Mouse (Mus musculus) heart, postnatal 0 days (tissue): ENCODE measurements around the gene Gm45233. TPM values are rescaled to one million over a fixed set of nuclear protein-coding genes. Genes with fewer than 3 reads are reported as not detected.
A peak's percentile ranks its signal among the peaks of the same experiment; 100 is the strongest.

Experiments used
- ATAC-seq: fragments of 200-750 bp; cut with Nextera tagmentation; 2 replicates; pipeline ENCODE4 v1.8.0; 2017; ENCODE audit warnings: low read depth, moderate number of reproducible peaks, moderate library complexity; ENCODE audit not compliant: insufficient read depth
- DNase-seq: peaks from one replicate; pipeline ENCODE4 v3.0.0-alpha.2; 2016; ENCODE audit warnings: low spot score
- H3K27ac ChIP-seq: fragments of 300-500 bp; sonication (generic); 2 replicates; pipeline ENCODE4 v1.5.1; 2014; ENCODE audit warnings: low read depth, mild to moderate bottlenecking
- H3K27me3 ChIP-seq: fragments of 300-500 bp; sonication (generic); 2 replicates; pipeline ENCODE4 v1.6.1; 2014; ENCODE audit warnings: low read length, mixed read lengths; ENCODE audit not compliant: control insufficient read depth, insufficient read depth
- H3K36me3 ChIP-seq: fragments of 300-500 bp; sonication (generic); replicated peaks from 2 replicates; pipeline ENCODE4 v1.6.1; 2014; ENCODE audit warnings: low read length, mixed read lengths; ENCODE audit not compliant: control insufficient read depth, insufficient read depth
- H3K4me1 ChIP-seq: fragments of 300-500 bp; sonication (generic); 2 replicates; pipeline ENCODE4 v1.6.1; 2014; ENCODE audit warnings: antibody characterized with exemption; ENCODE audit not compliant: control insufficient read depth, insufficient read depth
- H3K4me2 ChIP-seq: fragments of 300-500 bp; sonication (generic); 2 replicates; pipeline ENCODE4 v1.6.1; 2014; ENCODE audit warnings: low read depth, mild to moderate bottlenecking, low read length, moderate library complexity
- H3K4me3 ChIP-seq: fragments of 300-500 bp; sonication (generic); 2 replicates; pipeline ENCODE4 v1.5.1; 2014; ENCODE audit warnings: low read depth, low read length
- H3K9ac ChIP-seq: fragments of 300-500 bp; sonication (generic); replicated peaks from 2 replicates; pipeline ENCODE4 v1.6.1; 2014; ENCODE audit warnings: low read depth, low read length, mixed read lengths
- H3K9me3 ChIP-seq: fragments of 300-500 bp; sonication (generic); replicated peaks from 2 replicates; pipeline ENCODE4 v1.6.1; 2016; ENCODE audit warnings: low read length; ENCODE audit not compliant: control insufficient read depth
- CTCF ChIP-seq: IDR thresholded peaks from 2 replicates; pipeline ENCODE4 v1.5.1; 2016; ENCODE audit warnings: antibody characterized with exemption, control low read depth, low read depth
- EP300 ChIP-seq: IDR thresholded peaks from 2 replicates; pipeline ENCODE4 v1.6.1; 2016; ENCODE audit warnings: antibody characterized with exemption, low read depth
- WGBS: fragments of 180-500 bp; shearing (Covaris S2); extraction: QIAGEN DNeasy Blood & Tissue Kit; methylation state at CpG from one replicate; pipeline ENCODE4 v1.1.7; 2014; 5-methylcytosine and 5-hydroxymethylcytosine counted together
- polyA plus RNA-seq: library from polyadenylated mRNA; unstranded; fragments of >200 nt; fragmentation: Nextera tagmentation; extraction: Ambion mirVana; gene quantifications from 2 replicates; pipeline ENCODE4 v1.2.1, GENCODE M21; 2015
- total RNA-seq: library from RNA; depleted of rRNA; stranded (reverse); fragments of >200 nt; gene quantifications from 2 replicates; pipeline ENCODE4 v1.2.3, GENCODE M21; 2014; ENCODE audit warnings: low replicate concordance

Gene Gm45233
- total and polyA plus RNA-seq, 2 experiments from 2014 or later, result 0.60 TPM; not detected in 1

DNA sequence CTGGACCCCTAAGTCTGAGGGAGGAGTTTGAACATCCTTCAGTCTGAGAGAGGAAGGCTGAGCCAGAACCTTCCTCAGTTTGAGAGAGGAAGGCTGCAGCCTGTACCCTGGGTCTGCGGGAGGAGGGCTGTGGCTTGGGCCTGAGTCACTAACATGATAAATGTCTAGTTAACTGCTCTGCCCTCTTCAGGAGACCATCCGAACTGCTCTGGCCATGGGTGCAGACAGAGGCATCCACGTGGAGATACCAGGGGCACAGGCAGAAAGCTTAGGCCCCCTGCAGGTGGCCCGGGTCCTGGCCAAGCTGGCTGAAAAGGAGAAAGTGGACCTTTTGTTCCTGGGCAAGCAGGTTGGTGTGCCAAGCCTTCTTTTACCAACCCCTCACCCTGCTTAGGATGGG lies 8.7 kb downstream of the Gm45233 start:
- H3K4me1 ChIP-seq, result peaks cover 24% of the 10 kb centered on the region; the same call in 1 of the 2 replicates
- H3K36me3 ChIP-seq, result peaks cover 68% of the 10 kb centered on the region
- 0 out of 2 replicates have a peak, but pooled peaks have one; percentile 28 for ATAC-seq
- H3K4me2 ChIP-seq, result no peak overlapping the region
- H3K9me3 ChIP-seq, result no peaks in the 10 kb centered on the region
- H3K4me3 ChIP-seq, result no peak overlapping the region
- 43% methylated on average over 4 of the region's 4 CpGs for WGBS
- DNase-seq, result peak; percentile 15
- no peaks in the 10 kb centered on the region for H3K27me3 ChIP-seq
- no peak overlapping the region for H3K9ac ChIP-seq
- TF ChIP-seq EP300 (no peak), CTCF (peak; percentile 29)
- no peak overlapping the region for H3K27ac ChIP-seq

DNA sequence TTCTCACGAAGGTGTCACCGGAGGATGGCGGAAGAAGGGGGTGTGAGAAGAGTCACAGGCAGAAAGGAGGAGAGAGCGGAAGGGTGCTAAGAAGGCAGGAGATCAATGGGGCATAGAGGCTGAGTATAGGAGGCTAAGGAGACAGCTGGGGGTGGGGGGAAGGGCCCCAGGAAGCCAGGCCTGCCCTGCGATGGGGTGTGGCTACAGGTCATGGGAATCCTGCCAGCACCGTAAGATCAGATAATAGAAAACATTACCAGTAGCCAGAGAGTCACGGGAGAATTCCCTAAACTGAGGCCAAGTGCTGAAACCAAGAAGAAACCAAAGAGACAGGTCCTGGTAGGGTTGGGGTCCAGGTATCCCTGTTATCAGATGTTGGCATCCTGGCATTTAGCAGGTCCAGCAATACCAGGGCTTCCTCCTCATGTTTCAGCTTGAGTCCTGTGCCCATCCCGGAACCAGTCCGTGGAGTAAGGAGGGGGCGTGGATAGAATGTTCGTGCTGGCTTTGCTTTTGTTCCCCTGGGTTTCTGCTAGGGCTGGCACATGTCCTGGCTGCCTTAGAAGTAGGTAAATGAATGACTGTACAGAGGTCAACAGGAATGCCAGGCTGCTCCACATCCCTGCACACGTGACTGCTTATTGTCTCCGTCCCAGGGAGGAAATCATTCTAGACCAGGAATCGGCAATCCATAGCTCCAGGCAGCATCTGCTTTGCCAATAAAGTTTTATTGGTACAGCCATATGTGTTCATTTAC lies 9.8 kb downstream of the Gm45233 start:
- peaks cover 73% of the 10 kb centered on the region for H3K36me3 ChIP-seq
- H3K4me2 ChIP-seq, result no peak overlapping the region
- no peaks in the 10 kb centered on the region for H3K9me3 ChIP-seq
- H3K27ac ChIP-seq, result no peak overlapping the region
- ATAC-seq (no peak), DNase-seq (no peak)
- no peak for TF ChIP-seq CTCF
- no peak for TF ChIP-seq EP300
- peaks cover 12% of the 10 kb centered on the region; the same call in 1 of the 2 replicates for H3K4me1 ChIP-seq
- H3K27me3 ChIP-seq, result no peaks in the 10 kb centered on the region
- 76% methylated on average over 14 of the region's 14 CpGs for WGBS
- H3K4me3 ChIP-seq, result no peak overlapping the region
- no peak overlapping the region for H3K9ac ChIP-seq

DNA sequence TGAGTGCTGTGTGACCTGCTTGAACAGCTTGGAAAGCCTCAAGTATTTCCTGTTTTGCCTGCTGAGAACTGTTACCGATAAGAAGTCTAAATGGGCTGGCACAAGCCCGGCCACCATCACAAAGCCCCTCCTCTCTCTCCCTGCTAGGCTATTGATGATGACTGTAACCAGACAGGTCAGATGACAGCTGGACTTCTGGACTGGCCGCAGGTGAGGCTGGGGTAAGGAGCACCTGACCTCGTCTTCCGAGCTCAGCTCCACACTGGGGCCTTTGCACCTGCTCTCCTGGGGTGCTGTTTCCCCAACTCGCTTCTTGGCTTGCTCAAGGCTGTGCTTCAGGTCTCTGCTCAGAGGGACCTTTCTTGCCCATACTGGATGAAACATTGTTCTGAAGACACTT lies 10.4 kb downstream of the Gm45233 start:
- Histone ChIP-seq H3K27me3 (no peaks in the 10 kb centered on the region), H3K4me1 (peaks cover 6% of the 10 kb centered on the region; the same call in 1 of the 2 replicates), H3K27ac (no peak overlapping the region), H3K9me3 (no peaks in the 10 kb centered on the region), H3K4me3 (no peak overlapping the region), H3K4me2 (no peak overlapping the region), H3K36me3 (peaks cover 73% of the 10 kb centered on the region), H3K9ac (no peak overlapping the region)
- ATAC-seq (no peak), DNase-seq (no peak)
- 80% methylated on average over 6 of the region's 6 CpGs for WGBS
- TF ChIP-seq CTCF, result no peak
- no peak for TF ChIP-seq EP300

DNA sequence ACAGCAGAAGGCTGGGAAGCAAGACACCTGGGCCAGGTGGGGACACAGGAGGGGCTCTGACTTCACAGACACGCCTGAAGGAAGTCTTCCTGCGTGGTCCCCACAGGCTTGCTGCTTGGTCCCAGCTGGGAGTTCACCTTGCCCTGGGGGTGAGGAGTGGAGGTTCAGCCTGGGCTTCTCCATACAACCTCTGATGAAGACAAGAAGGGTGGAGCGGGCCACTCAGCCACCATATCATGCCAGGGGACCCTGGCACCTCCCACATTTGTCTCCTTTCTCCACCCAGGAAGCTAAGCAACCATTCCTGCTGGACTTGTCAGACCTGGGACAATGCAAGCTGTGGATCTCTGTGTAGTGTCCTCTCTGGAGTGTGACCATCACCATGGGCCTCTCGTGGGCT lies 18.9 kb downstream of the Gm45233 start, which contains the start of gene Vsig10l:
Gene Vsig10l (plus strand): TSS at position 301 of the 400 bp plus-strand sequence.
- peaks cover 9% of the 10 kb centered on the region for H3K4me1 ChIP-seq
- no peak within 1 kb of the TSS for H3K4me3 ChIP-seq
- peaks cover 3% of the 10 kb centered on the region; the same call in 1 of the 2 replicates for H3K36me3 ChIP-seq
- no peaks in the 10 kb centered on the region for H3K9me3 ChIP-seq
- no peaks in the 10 kb centered on the region for H3K27me3 ChIP-seq
- H3K27ac ChIP-seq, result no peak within 1 kb of the TSS
- no peak for DNase-seq
- no peak for ATAC-seq
- H3K4me2 ChIP-seq, result no peak within 1 kb of the TSS
- TF ChIP-seq EP300 (no peak), CTCF (no peak)
- no peak within 1 kb of the TSS for H3K9ac ChIP-seq
- WGBS, result 55% methylated on average over 4 of the region's 4 CpGs

DNA sequence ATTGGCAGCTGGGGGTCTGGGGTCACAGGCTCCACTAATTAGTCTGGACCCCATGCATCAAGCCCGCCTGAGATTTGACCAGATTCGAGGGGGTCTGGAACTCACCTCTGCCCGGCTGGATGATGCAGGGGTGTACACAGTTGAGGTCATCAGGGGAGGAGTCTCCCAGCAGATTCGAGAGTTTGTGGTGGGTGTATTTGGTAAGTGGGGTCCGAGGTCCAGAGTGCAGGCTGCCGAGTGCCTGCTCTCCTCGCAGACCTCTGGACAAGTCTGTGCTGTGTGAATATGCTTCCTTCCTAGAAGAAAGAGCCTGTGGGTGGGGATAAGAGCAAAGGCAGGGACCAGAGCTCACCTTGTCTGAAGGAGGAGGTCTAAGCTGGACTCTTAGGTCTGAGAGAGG lies 20.0 kb downstream of the Gm45233 start:
- no peak for ATAC-seq
- Histone ChIP-seq H3K27me3 (no peaks in the 10 kb centered on the region), H3K4me1 (peaks cover 9% of the 10 kb centered on the region), H3K27ac (no peak overlapping the region), H3K4me3 (no peak overlapping the region), H3K9ac (no peak overlapping the region), H3K36me3 (no peaks in the 10 kb centered on the region), H3K9me3 (no peaks in the 10 kb centered on the region), H3K4me2 (no peak overlapping the region)
- TF ChIP-seq EP300 (no peak), CTCF (no peak)
- DNase-seq, result no peak
- WGBS, result 81% methylated on average over 7 of the region's 7 CpGs
